Mouse (Mus musculus) liver, postnatal 0 days (tissue): ENCODE measurements at regions not wholly inside any gene's neighbourhood (a gene's known extent, or its start where the extent isn't known, plus 50 kb on each side); places are given as distances from the start of the nearest gene placed in this dataset.

ENCODE experiments used
- ATAC-seq: fragments of 200-750 bp; cut with Nextera tagmentation; 2 replicates; pipeline ENCODE4 v1.8.0; 2017; ENCODE audit warnings: mild to moderate bottlenecking, moderate library complexity
- DNase-seq: peaks from one replicate; pipeline ENCODE4 v3.0.0-alpha.2; 2016
- H3K27ac ChIP-seq: fragments of 300-500 bp; sonication (generic); 2 replicates; pipeline ENCODE4 v1.5.1; 2014; ENCODE audit warnings: antibody characterized with exemption, moderate library complexity, mild to moderate bottlenecking, low read depth
- H3K27me3 ChIP-seq: fragments of 300-500 bp; sonication (generic); 2 replicates; pipeline ENCODE4 v1.6.1; 2014; ENCODE audit warnings: low read length, control low read depth, mixed read lengths; ENCODE audit not compliant: insufficient read depth
- H3K36me3 ChIP-seq: fragments of 300-500 bp; sonication (generic); replicated peaks from 2 replicates; pipeline ENCODE4 v1.6.1; 2014; ENCODE audit warnings: mild to moderate bottlenecking, control low read depth, low read length, moderate library complexity, mixed read lengths; ENCODE audit not compliant: insufficient read depth
- H3K4me1 ChIP-seq: fragments of 300-500 bp; sonication (generic); 2 replicates; pipeline ENCODE4 v1.6.1; 2014; ENCODE audit warnings: antibody characterized with exemption, mild to moderate bottlenecking, control low read depth; ENCODE audit not compliant: insufficient read depth
- H3K4me2 ChIP-seq: fragments of 300-500 bp; sonication (generic); 2 replicates; pipeline ENCODE4 v1.6.1; 2014; ENCODE audit warnings: low read depth, mild to moderate bottlenecking, low read length, moderate library complexity, mixed read lengths
- H3K4me3 ChIP-seq: fragments of 300-500 bp; sonication (generic); 2 replicates; pipeline ENCODE4 v1.5.1; 2014; ENCODE audit warnings: low read depth, low read length
- H3K9ac ChIP-seq: fragments of 300-500 bp; sonication (generic); replicated peaks from 2 replicates; pipeline ENCODE4 v1.6.1; 2014; ENCODE audit warnings: mild to moderate bottlenecking, moderate library complexity
- H3K9me3 ChIP-seq: fragments of 300-500 bp; sonication (generic); 2 replicates; pipeline ENCODE4 v1.6.1; 2016; ENCODE audit warnings: mild to moderate bottlenecking, control low read depth, low read length, mixed read lengths
- CTCF ChIP-seq: sonication (generic); IDR thresholded peaks from 2 replicates; pipeline ENCODE4 v1.5.1; 2016; ENCODE audit warnings: antibody characterized with exemption, low read depth
- EP300 ChIP-seq: IDR thresholded peaks from 2 replicates; pipeline ENCODE4 v1.6.1; 2016; ENCODE audit warnings: antibody characterized with exemption, low read depth, mild to moderate bottlenecking
- WGBS: fragments of 180-500 bp; shearing (Covaris S2); extraction: QIAGEN DNeasy Blood & Tissue Kit; methylation state at CpG from one replicate; pipeline ENCODE4 v1.1.7; 2014; ENCODE audit not compliant: insufficient replicate concordance; 5-methylcytosine and 5-hydroxymethylcytosine counted together

GRCm38 (mm10) chr15:40481239-40481638, 347.1 kb downstream of the 9330182O14Rik start:
- Histone ChIP-seq H3K9me3 (no peaks in the 10 kb centered on the region), H3K27ac (no peak overlapping the region), H3K4me3 (no peak overlapping the region), H3K4me1 (no peaks in the 10 kb centered on the region), H3K4me2 (no peak overlapping the region), H3K36me3 (no peaks in the 10 kb centered on the region), H3K27me3 (no peaks in the 10 kb centered on the region), H3K9ac (no peak overlapping the region)
- WGBS, result 79% methylated on average over 3 of the region's 3 CpGs
- ATAC-seq (no peak), DNase-seq (no peak)
- TF ChIP-seq CTCF (no peak), EP300 (no peak)

DNA sequence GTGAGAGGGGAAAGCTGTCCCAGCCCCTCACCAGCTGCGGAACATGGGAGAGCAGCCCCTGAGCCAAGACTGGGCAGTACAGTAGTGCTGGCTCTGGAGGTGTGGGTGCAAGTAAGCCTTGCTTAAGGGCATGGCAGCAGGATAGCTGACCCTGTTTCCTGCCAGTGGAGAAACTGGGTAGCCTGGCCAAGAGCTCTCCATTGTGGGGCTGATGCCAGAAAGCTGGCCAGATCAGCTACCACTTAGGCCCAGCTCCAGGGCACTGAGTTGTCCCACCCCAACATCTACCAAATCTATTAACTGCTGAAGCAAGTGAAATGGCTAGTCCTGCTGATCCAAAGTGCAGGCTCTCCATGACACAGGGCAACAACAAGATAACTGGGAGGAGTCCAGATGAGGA, 351.8 kb downstream of the 9330182O14Rik start:
- WGBS, result 82% methylated on average over 1 of the region's 1 CpGs
- ATAC-seq, result no peak

DNA sequence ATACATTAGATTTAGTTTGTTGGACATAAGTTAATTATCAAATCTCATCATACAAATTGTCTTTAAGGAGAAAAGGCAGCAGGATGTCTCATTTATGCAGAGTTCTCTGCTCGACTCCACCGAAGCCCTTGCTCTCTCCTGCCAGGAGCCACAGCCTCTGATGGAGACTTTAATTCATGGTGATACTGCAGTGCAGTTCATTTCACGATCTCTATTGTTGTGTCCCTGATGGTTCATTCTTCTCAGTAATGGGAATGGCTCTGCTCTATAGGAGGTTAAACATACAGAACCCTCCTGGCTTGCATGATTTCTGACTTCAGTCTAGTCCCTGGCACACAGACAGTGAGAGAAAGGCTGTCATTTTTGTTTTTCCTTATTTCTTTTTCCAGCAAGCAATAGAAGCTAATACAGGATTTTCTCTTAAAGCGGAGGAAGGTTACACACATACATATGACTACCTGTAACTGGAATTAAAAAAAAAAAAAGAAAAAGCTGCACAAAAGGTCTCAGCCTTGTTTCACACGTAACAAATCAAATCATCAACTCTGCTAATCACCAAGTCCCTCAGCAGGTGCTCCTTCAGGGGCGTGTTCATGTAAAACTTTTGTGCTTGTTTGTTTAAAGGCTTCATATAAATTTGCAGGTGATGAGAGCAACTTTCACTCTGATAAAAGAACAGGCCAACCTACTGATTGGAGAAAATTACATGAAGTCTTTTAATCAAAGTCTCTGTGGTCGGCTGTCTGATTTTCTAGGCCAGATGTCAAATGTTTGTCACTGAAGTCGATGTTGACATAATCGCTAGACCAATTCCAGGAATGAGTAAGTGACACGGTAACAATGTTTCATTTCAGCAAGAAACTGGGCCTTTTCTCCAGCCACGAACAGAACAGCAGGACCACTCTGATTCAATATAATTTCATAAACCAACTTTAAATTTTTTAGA, 367.3 kb downstream of the 9330182O14Rik start:
- Histone ChIP-seq H3K4me1 (no peaks in the 10 kb centered on the region), H3K4me2 (0 out of 2 replicates have a peak overlapping the region, but pooled peaks have one; percentile 7), H3K36me3 (no peaks in the 10 kb centered on the region), H3K9ac (no peak overlapping the region), H3K27ac (no peak overlapping the region), H3K27me3 (no peaks in the 10 kb centered on the region), H3K4me3 (no peak overlapping the region), H3K9me3 (no peaks in the 10 kb centered on the region)
- DNase-seq (no peak), ATAC-seq (no peak)
- WGBS, result 66% methylated on average over 11 of the region's 11 CpGs
- no peak for TF ChIP-seq EP300
- no peak for TF ChIP-seq CTCF

More for the DNA sequence above, 351.8 kb downstream of the 9330182O14Rik start:
- Histone ChIP-seq H3K4me2 (no peak overlapping the region), H3K9me3 (no peaks in the 10 kb centered on the region), H3K36me3 (no peaks in the 10 kb centered on the region), H3K27ac (no peak overlapping the region), H3K27me3 (no peaks in the 10 kb centered on the region), H3K4me3 (no peak overlapping the region), H3K9ac (no peak overlapping the region), H3K4me1 (no peaks in the 10 kb centered on the region)
- DNase-seq, result no peak
- TF ChIP-seq EP300 (no peak), CTCF (no peak)

GRCm38 (mm10) chr15:40510826-40511225, 376.7 kb downstream of the 9330182O14Rik start:
- no peaks in the 10 kb centered on the region for H3K36me3 ChIP-seq
- H3K9me3 ChIP-seq, result no peaks in the 10 kb centered on the region; the same call in 1 of the 2 replicates
- no peak for TF ChIP-seq CTCF
- H3K27ac ChIP-seq, result no peak overlapping the region
- H3K9ac ChIP-seq, result no peak overlapping the region
- ATAC-seq (no peak), DNase-seq (no peak)
- no peaks in the 10 kb centered on the region for H3K27me3 ChIP-seq
- H3K4me2 ChIP-seq, result no peak overlapping the region
- no peak overlapping the region for H3K4me3 ChIP-seq
- WGBS, result 69% methylated on average over 2 of the region's 2 CpGs
- H3K4me1 ChIP-seq, result no peaks in the 10 kb centered on the region

DNA sequence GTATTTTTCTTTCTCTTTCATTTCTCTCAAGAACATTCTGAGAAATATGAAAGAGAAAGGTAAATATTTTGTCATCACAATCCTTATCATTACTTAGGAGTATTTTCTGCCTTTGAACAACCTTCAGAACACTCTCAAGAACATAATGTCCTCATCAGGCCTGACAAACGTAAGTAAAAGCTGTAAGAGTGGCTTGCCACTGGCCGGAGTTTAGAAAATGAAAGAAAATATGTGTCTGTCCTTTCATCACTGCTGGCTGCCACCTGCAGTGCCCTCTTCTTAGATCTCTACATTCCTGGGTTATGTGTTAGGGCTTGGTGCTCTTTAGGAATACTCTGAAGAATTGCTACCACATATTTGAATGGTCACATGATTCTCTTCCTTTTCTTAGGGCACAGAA, 390.2 kb downstream of the 9330182O14Rik start:
- Histone ChIP-seq H3K9me3 (no peaks in the 10 kb centered on the region), H3K4me2 (no peak overlapping the region), H3K4me3 (no peak overlapping the region), H3K4me1 (no peaks in the 10 kb centered on the region), H3K36me3 (no peaks in the 10 kb centered on the region), H3K9ac (no peak overlapping the region), H3K27ac (no peak overlapping the region), H3K27me3 (no peaks in the 10 kb centered on the region)
- no peak for TF ChIP-seq EP300
- TF ChIP-seq CTCF, result no peak
- no peak for DNase-seq
- ATAC-seq, result no peak
- WGBS, result 64% methylated on average over 2 of the region's 2 CpGs

DNA sequence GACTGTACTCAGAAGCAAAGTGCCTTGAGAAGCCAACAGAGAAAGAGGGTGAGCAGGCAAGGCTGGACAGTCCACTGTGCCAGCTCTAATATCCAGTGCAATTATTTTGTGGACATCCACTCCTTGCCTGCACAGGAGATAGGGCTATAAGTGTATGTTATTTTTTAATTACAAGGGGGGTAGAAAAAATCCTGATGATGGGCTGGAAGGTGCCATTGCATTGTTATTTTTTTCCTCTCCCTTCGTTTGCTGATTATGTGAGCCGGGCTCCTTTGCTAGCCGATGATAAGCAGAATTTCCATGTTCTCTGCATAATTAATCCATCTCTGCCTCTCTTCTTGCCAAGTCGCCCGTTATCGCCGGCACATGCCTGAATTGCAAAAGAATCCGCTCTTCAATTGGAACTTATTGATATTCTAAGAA, 399.3 kb downstream of the 9330182O14Rik start:
- no peaks in the 10 kb centered on the region for H3K27me3 ChIP-seq
- H3K36me3 ChIP-seq, result no peaks in the 10 kb centered on the region
- H3K27ac ChIP-seq, result no peak overlapping the region
- H3K9me3 ChIP-seq, result no peaks in the 10 kb centered on the region
- no peak overlapping the region for H3K4me2 ChIP-seq
- no peaks in the 10 kb centered on the region for H3K4me1 ChIP-seq
- DNase-seq, result no peak
- TF ChIP-seq CTCF, result no peak
- no peak for TF ChIP-seq EP300
- no peak overlapping the region for H3K4me3 ChIP-seq
- ATAC-seq, result no peak
- no peak overlapping the region for H3K9ac ChIP-seq
- WGBS, result 70% methylated on average over 8 of the region's 8 CpGs
